Mouse (Mus musculus) liver, embryonic 12.5 days (tissue): ENCODE data around the gene Rnasek. TPM values are rescaled to one million over a fixed set of nuclear protein-coding genes. Genes with fewer than 3 reads are reported as not detected.

Experiments
- ATAC-seq: fragments of 200-750 bp; cut with Nextera tagmentation; 2 replicates; pipeline ENCODE4 v1.8.0; 2017; ENCODE audit warnings: moderate number of reproducible peaks, mild to moderate bottlenecking, moderate library complexity
- H3K27ac ChIP-seq: fragments of 300-500 bp; sonication (generic); 2 replicates; pipeline ENCODE4 v1.5.1; 2016; ENCODE audit warnings: mild to moderate bottlenecking
- H3K27me3 ChIP-seq: fragments of 300-500 bp; sonication (generic); replicated peaks from 2 replicates; pipeline ENCODE4 v1.6.1; 2016; ENCODE audit warnings: mild to moderate bottlenecking, moderate library complexity
- H3K36me3 ChIP-seq: fragments of 300-500 bp; sonication (generic); 2 replicates; pipeline ENCODE4 v1.6.1; 2016; ENCODE audit warnings: mild to moderate bottlenecking, moderate library complexity
- H3K4me1 ChIP-seq: fragments of 300-500 bp; sonication (generic); 2 replicates; pipeline ENCODE4 v1.6.1; 2016
- H3K4me2 ChIP-seq: fragments of 300-500 bp; sonication (generic); 2 replicates; pipeline ENCODE4 v1.6.1; 2016; ENCODE audit warnings: mild to moderate bottlenecking, moderate library complexity
- H3K4me3 ChIP-seq: fragments of 300-500 bp; sonication (generic); 2 replicates; pipeline ENCODE4 v1.5.1; 2016; ENCODE audit warnings: mild to moderate bottlenecking, moderate library complexity
- H3K9ac ChIP-seq: fragments of 300-500 bp; sonication (generic); 2 replicates; pipeline ENCODE4 v1.6.1; 2016; ENCODE audit warnings: mild to moderate bottlenecking, moderate library complexity
- H3K9me3 ChIP-seq: fragments of 300-500 bp; sonication (generic); replicated peaks from 2 replicates; pipeline ENCODE4 v1.6.1; 2016; ENCODE audit warnings: mild to moderate bottlenecking, moderate library complexity
- WGBS: fragments of 180-500 bp; shearing (Covaris S2); methylation state at CpG from one replicate; pipeline ENCODE4 v1.1.7; 2016; ENCODE audit not compliant: insufficient replicate concordance; 5-methylcytosine and 5-hydroxymethylcytosine counted together
- microRNA counts: library from miRNA; unstranded; fragments of <30 nt; microRNA quantifications from one replicate; lab custom pipeline; 2017
- microRNA-seq: library from miRNA; unstranded; fragments of <30 nt; microRNA quantifications from one replicate; pipeline ENCODE4, GENCODE M21; 2017
- polyA plus RNA-seq: library from polyadenylated mRNA; unstranded; fragments of >200 nt; fragmentation: Nextera tagmentation; extraction: Ambion mirVana; gene quantifications from 2 replicates; pipeline ENCODE4 v1.2.1, GENCODE M21; 2016

Gene Rnasek
- polyA plus RNA-seq, 1 experiment from 2014 or later: 173 TPM

DNA sequence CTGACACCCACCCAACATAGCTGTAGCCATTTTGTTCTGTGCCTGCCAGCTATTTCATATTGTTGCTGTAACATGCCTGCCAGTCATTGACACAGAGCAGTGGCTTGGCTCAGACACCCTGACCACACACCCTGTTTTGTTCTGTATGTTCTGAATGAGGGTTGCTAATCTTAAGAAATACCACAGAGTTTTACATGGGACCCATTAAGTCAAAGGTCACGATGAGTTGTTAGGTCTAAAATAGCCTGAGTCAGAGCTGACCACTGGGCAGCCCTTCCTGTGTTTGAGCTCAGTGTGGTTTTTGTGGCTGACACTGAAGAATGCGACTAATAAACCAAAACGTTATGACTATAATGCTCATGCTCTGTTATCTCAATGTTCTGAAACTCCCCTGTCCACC, 41.3 kb downstream of the Rnasek start:
- ATAC-seq: no peak

DNA sequence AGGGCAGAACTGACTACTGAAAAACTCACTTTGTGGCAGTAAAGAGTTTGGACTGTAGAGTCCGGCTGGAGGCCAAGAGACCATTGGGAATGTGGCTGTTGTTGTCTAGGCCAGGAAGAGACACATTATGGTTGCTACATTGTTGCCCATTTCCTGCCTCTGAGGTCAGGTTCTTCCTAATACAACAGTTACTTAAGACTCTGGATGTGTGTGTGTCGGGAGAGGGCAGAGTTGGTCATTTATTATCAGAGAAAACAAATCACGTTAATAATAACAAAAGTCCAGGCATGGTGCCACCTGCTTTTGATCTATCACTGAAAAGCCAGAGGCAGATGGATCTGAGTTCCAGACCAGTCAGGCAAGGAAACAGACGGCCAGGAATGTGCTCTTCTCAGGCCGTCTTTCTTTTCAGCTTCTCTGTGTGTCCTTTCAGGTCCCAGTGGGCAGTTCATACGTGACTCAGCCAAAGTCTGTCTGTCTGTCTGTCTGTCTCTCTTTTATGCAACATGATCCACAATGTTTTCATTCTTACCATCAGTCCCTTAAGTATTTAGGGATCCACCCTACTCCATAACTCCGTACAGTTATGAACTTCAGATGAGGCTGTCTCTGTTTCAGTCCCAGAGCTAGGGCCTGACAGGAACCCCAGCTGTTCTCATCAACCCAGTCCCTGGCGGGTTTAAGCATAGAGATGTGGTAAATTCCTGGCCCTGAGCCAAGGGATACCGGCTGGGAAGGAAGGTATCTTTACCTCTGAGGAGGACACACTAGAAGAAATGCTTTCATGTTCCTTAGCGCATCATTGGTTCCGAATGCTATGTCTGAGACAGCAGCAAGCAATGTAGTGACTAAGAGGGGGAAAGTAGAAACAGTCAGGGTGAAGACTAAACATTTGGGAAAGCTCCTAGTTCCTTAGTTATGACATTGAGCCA, 46.0 kb downstream of the Rnasek start:
- WGBS: 63% methylated on average over 11 of the region's 11 CpGs
- H3K36me3 ChIP-seq: no peaks in the 10 kb centered on the region
- ATAC-seq: no peak
- no peak overlapping the region for H3K9ac ChIP-seq
- H3K27me3 ChIP-seq: no peaks in the 10 kb centered on the region
- no peak overlapping the region for H3K4me3 ChIP-seq
- H3K4me1 ChIP-seq: no peaks in the 10 kb centered on the region
- H3K27ac ChIP-seq: no peak overlapping the region
- no peaks in the 10 kb centered on the region for H3K9me3 ChIP-seq
- no peak overlapping the region for H3K4me2 ChIP-seq

More for the DNA sequence above, 41.3 kb downstream of the Rnasek start:
- WGBS: 24% methylated on average over 3 of the region's 3 CpGs
- Histone ChIP-seq H3K36me3 (no peaks in the 10 kb centered on the region), H3K4me3 (no peak overlapping the region), H3K4me2 (no peak overlapping the region), H3K27ac (no peak overlapping the region), H3K9ac (no peak overlapping the region), H3K4me1 (peaks cover 2% of the 10 kb centered on the region; the same call in 1 of the 2 replicates), H3K9me3 (no peaks in the 10 kb centered on the region), H3K27me3 (0 out of 2 replicates have a peak, but pooled peaks cover 3% of the 10 kb centered on the region)

- no peaks in the 10 kb centered on the region for H3K9me3 ChIP-seq
- no peak overlapping the region for H3K9ac ChIP-seq
- H3K27me3 ChIP-seq: no peaks in the 10 kb centered on the region
- H3K27ac ChIP-seq: no peak overlapping the region
- 46% methylated on average over 4 of the region's 4 CpGs for WGBS
- ATAC-seq: no peak
- H3K36me3 ChIP-seq: no peaks in the 10 kb centered on the region
- no peak overlapping the region for H3K4me2 ChIP-seq
- H3K4me3 ChIP-seq: no peak overlapping the region
- no peaks in the 10 kb centered on the region for H3K4me1 ChIP-seq
Measured at GRCm38 (mm10) chr11:70192157-70192556, 47.5 kb downstream of the Rnasek start.

- H3K9ac ChIP-seq: no peak overlapping the region
- no peak overlapping the region for H3K4me2 ChIP-seq
- H3K27ac ChIP-seq: no peak overlapping the region
- 68% methylated on average over 6 of the region's 6 CpGs for WGBS
- no peaks in the 10 kb centered on the region for H3K9me3 ChIP-seq
- H3K4me3 ChIP-seq: no peak overlapping the region
- no peaks in the 10 kb centered on the region for H3K27me3 ChIP-seq
- no peaks in the 10 kb centered on the region for H3K4me1 ChIP-seq
- no peaks in the 10 kb centered on the region for H3K36me3 ChIP-seq
- no peak for ATAC-seq
Measured at GRCm38 (mm10) chr11:70191188-70191587, 48.5 kb downstream of the Rnasek start.

GRCm38 (mm10) chr11:70189319-70190134, 50.1 kb downstream of the Rnasek start:
- Histone ChIP-seq H3K9me3 (no peaks in the 10 kb centered on the region), H3K27ac (no peak overlapping the region), H3K4me1 (no peaks in the 10 kb centered on the region), H3K27me3 (no peaks in the 10 kb centered on the region), H3K4me2 (no peak overlapping the region), H3K36me3 (no peaks in the 10 kb centered on the region), H3K9ac (no peak overlapping the region), H3K4me3 (no peak overlapping the region)
- no peak for ATAC-seq
- 80% methylated on average over 28 of the region's 28 CpGs for WGBS

MicroRNA genes within 50 kb of the gene (microRNA counts, 519-probe panel; counts per million panel counts)
- microRNA mmu-miR-195 (lab: Ali Mortazavi, UCI): 582 counts per million, percentile 70 among the panel's probes with 10 or more counts
- 582 counts per million, percentile 70 among the panel's probes with 10 or more counts for microRNA mmu-miR-497 (lab: Ali Mortazavi, UCI)

Small RNA genes within 50 kb of the gene (microRNA-seq; reads per million reads assigned to microRNA genes)
- gene Mir195a: 335 reads per million, percentile 62 among the genes with 10 or more reads in this experiment
- not detected for gene Mir497
- gene Mir497b: not detected

Other genes with a start within 250 kb of the Rnasek start
- 260 and 270 TPM in 2 replicates for gene Gabarap, start 248.7 kb downstream of the Rnasek start, polyA plus RNA-seq
- 39.5 and 40.9 TPM in 2 replicates for gene Phf23, start 244.1 kb downstream of the Rnasek start, polyA plus RNA-seq
- 13.4 and 13.7 TPM in 2 replicates for gene Dvl2, start 239.2 kb downstream of the Rnasek start, polyA plus RNA-seq
- 89.9 and 91.3 TPM in 2 replicates for gene Acadvl, start 224.4 kb downstream of the Rnasek start, polyA plus RNA-seq
- gene Dlg4, start 222.9 kb downstream of the Rnasek start, polyA plus RNA-seq: 2.3 and 2.7 TPM in 2 replicates
- gene Asgr1, start 185.8 kb downstream of the Rnasek start, polyA plus RNA-seq: 0.51 and 0.63 TPM in 2 replicates
- gene Asgr2, start 147.2 kb downstream of the Rnasek start, polyA plus RNA-seq: 4.3 and 4.8 TPM in 2 replicates
- gene Mgl2, start 109.5 kb downstream of the Rnasek start, polyA plus RNA-seq: 0.72 and 0.80 TPM in 2 replicates
- 0.33 TPM in 1 of 2 replicates, not detected in the other for gene Clec10a, start 83.6 kb downstream of the Rnasek start, polyA plus RNA-seq
- gene Slc16a11, start 27.1 kb downstream of the Rnasek start, polyA plus RNA-seq: 1.5 and 1.8 TPM in 2 replicates
- gene Slc16a13, start 18.8 kb downstream of the Rnasek start, polyA plus RNA-seq: 6.1 and 8.5 TPM in 2 replicates
- 2.8 and 3.8 TPM in 2 replicates for gene Bcl6b, start 10.0 kb downstream of the Rnasek start, polyA plus RNA-seq
- gene 0610010K14Rik, start 1.9 kb downstream of the Rnasek start, polyA plus RNA-seq: 97.4 and 104 TPM in 2 replicates
- gene Gm21988, start within 50 bp of the Rnasek start, polyA plus RNA-seq: 6.2 and 7.8 TPM in 2 replicates
- 24.7 and 26.8 TPM in 2 replicates for gene Alox12, start 15.5 kb upstream of the Rnasek start, polyA plus RNA-seq
- 0.12 and 0.20 TPM in 2 replicates for gene Alox12e, start 82.8 kb upstream of the Rnasek start, polyA plus RNA-seq
- 0.88 and 1.9 TPM in 2 replicates for gene Alox15, start 112.2 kb upstream of the Rnasek start, polyA plus RNA-seq
- gene Pelp1, start 170.2 kb upstream of the Rnasek start, polyA plus RNA-seq: 28.6 and 29.7 TPM in 2 replicates
- 17.9 and 22.5 TPM in 2 replicates for gene Arrb2, start 192.8 kb upstream of the Rnasek start, polyA plus RNA-seq
- gene Med11, start 212.1 kb upstream of the Rnasek start, polyA plus RNA-seq: 19.7 and 21.7 TPM in 2 replicates
- 0.12 and 0.23 TPM in 2 replicates for gene Zmynd15, start 219.6 kb upstream of the Rnasek start, polyA plus RNA-seq
- 0.87 and 1.1 TPM in 2 replicates for gene Cxcl16, start 220.1 kb upstream of the Rnasek start, polyA plus RNA-seq